Mouse (Mus musculus) lung, postnatal 36 days (tissue): ENCODE data around the gene Cmtm6.

ENCODE experiments used
- DNase-seq: peaks from one replicate; pipeline ENCODE4 v3.0.0; 2022; ENCODE audit warnings: mixed read lengths

Gene Cmtm6

GRCm38 (mm10) chr9:114774629-114775028 is 43.7 kb downstream of the Cmtm6 start:
- no peak for DNase-seq

GRCm38 (mm10) chr9:114775272-114775671 is 44.4 kb downstream of the Cmtm6 start:
- no peak for DNase-seq

GRCm38 (mm10) chr9:114776361-114776760 is 45.4 kb downstream of the Cmtm6 start:
- no peak for DNase-seq

- no peak for DNase-seq
Measured at GRCm38 (mm10) chr9:114777178-114778046, 46.5 kb downstream of the Cmtm6 start.

GRCm38 (mm10) chr9:114778047-114778390 is 47.1 kb downstream of the Cmtm6 start:
- DNase-seq, result no peak

- DNase-seq, result no peak
Measured at GRCm38 (mm10) chr9:114778877-114779276, 48.0 kb downstream of the Cmtm6 start.

- DNase-seq, result no peak
Measured at GRCm38 (mm10) chr9:114779984-114780745, 49.2 kb downstream of the Cmtm6 start.

GRCm38 (mm10) chr9:114780746-114781525 is 50.0 kb downstream of the Cmtm6 start:
- peak; percentile 40 for DNase-seq

GRCm38 (mm10) chr9:114781526-114782212 is 50.8 kb downstream of the Cmtm6 start, which contains the start of gene Cmtm7:
TSS of gene Cmtm7 (minus strand) at chr9:114781856.
- peak; percentile 77 for DNase-seq

GRCm38 (mm10) chr9:114785432-114786125 is 54.7 kb downstream of the Cmtm6 start:
- no peak for DNase-seq

GRCm38 (mm10) chr9:114787134-114787533 is 56.2 kb downstream of the Cmtm6 start:
- no peak for DNase-seq

- DNase-seq, result peak; percentile 30
Measured at GRCm38 (mm10) chr9:114787716-114788115, 56.8 kb downstream of the Cmtm6 start.

- DNase-seq, result no peak
Measured at GRCm38 (mm10) chr9:114788697-114789096, 57.8 kb downstream of the Cmtm6 start.

- DNase-seq, result no peak
Measured at GRCm38 (mm10) chr9:114789557-114789956, 58.6 kb downstream of the Cmtm6 start.

GRCm38 (mm10) chr9:114789989-114790388 is 59.1 kb downstream of the Cmtm6 start:
- no peak for DNase-seq

GRCm38 (mm10) chr9:114793764-114794295 is 62.9 kb downstream of the Cmtm6 start:
- DNase-seq, result no peak

GRCm38 (mm10) chr9:114794491-114794890 is 63.6 kb downstream of the Cmtm6 start:
- no peak for DNase-seq

GRCm38 (mm10) chr9:114796473-114797050 is 65.6 kb downstream of the Cmtm6 start:
- DNase-seq, result no peak

GRCm38 (mm10) chr9:114797329-114798004 is 66.6 kb downstream of the Cmtm6 start:
- peak; percentile 92 for DNase-seq

GRCm38 (mm10) chr9:114798845-114799244 is 67.9 kb downstream of the Cmtm6 start:
- DNase-seq, result no peak
